Mouse (Mus musculus) fat pad, adult 2 months (tissue): ENCODE results near the gene Rxra.

Source experiments
- DNase-seq: peaks from one replicate; pipeline ENCODE4 v3.0.0-alpha.2; 2011; ENCODE audit warnings: low read depth, low spot score; ENCODE audit errors: extremely low read depth

The Rxra gene

GRCm38 (mm10) chr2:27734800-27735199 is 58.6 kb downstream of the Rxra start:
- DNase-seq: no peak

- no peak for DNase-seq
Measured at GRCm38 (mm10) chr2:27736802-27737201, 60.6 kb downstream of the Rxra start.

GRCm38 (mm10) chr2:27738396-27738795 is 62.2 kb downstream of the Rxra start:
- no peak for DNase-seq

- no peak for DNase-seq
Measured at GRCm38 (mm10) chr2:27740091-27740608, 63.9 kb downstream of the Rxra start.

GRCm38 (mm10) chr2:27743177-27743576 is 66.9 kb downstream of the Rxra start:
- DNase-seq: no peak

GRCm38 (mm10) chr2:27743863-27744611 is 67.8 kb downstream of the Rxra start:
- DNase-seq: no peak

GRCm38 (mm10) chr2:27744612-27745351 is 68.5 kb downstream of the Rxra start:
- peak; percentile 64 for DNase-seq

GRCm38 (mm10) chr2:27745673-27746620 is 69.7 kb downstream of the Rxra start:
- DNase-seq: no peak

- no peak for DNase-seq
Measured at GRCm38 (mm10) chr2:27746854-27747253, 70.6 kb downstream of the Rxra start.

- DNase-seq: no peak
Measured at GRCm38 (mm10) chr2:27748984-27749383, 72.7 kb downstream of the Rxra start.

- DNase-seq: no peak
Measured at GRCm38 (mm10) chr2:27750399-27751134, 74.3 kb downstream of the Rxra start.

GRCm38 (mm10) chr2:27751135-27751519 is 74.9 kb downstream of the Rxra start:
- DNase-seq: no peak

GRCm38 (mm10) chr2:27751803-27752202 is 75.6 kb downstream of the Rxra start:
- DNase-seq: no peak

- DNase-seq: no peak
Measured at GRCm38 (mm10) chr2:27754094-27754493, 77.9 kb downstream of the Rxra start.

GRCm38 (mm10) chr2:27755986-27756641 is 79.9 kb downstream of the Rxra start:
- no peak for DNase-seq

GRCm38 (mm10) chr2:27758414-27759301 is 82.4 kb downstream of the Rxra start:
- DNase-seq: peak; percentile 90

- no peak for DNase-seq
Measured at GRCm38 (mm10) chr2:27759431-27759830, 83.2 kb downstream of the Rxra start.

- no peak for DNase-seq
Measured at GRCm38 (mm10) chr2:27761260-27761995, 85.2 kb downstream of the Rxra start.
